Mouse (Mus musculus) forebrain, postnatal 0 days (tissue): ENCODE measurements around the gene Rnpepl1. TPM values are rescaled to one million over a fixed set of nuclear protein-coding genes. Genes with fewer than 3 reads are reported as not detected.

Experiments used
- ATAC-seq: fragments of 200-750 bp; cut with Nextera tagmentation; 2 replicates; pipeline ENCODE4 v1.8.0; 2017; ENCODE audit warnings: mild to moderate bottlenecking, moderate library complexity
- DNase-seq: peaks from one replicate; pipeline ENCODE4 v3.0.0-alpha.2; 2015
- H3K27ac ChIP-seq: fragments of 300-500 bp; sonication (generic); 2 replicates; pipeline ENCODE4 v1.5.1; 2014; ENCODE audit warnings: low read depth, mild to moderate bottlenecking, antibody characterized with exemption, low read length, moderate library complexity, mixed read lengths
- H3K27me3 ChIP-seq: fragments of 300-500 bp; sonication (generic); 2 replicates; pipeline ENCODE4 v1.6.1; 2014; ENCODE audit warnings: mild to moderate bottlenecking, low read length, mixed read lengths; ENCODE audit not compliant: insufficient read depth
- H3K36me3 ChIP-seq: fragments of 300-500 bp; sonication (generic); 2 replicates; pipeline ENCODE4 v1.6.1; 2014; ENCODE audit warnings: mild to moderate bottlenecking, moderate library complexity; ENCODE audit not compliant: insufficient read depth
- H3K4me1 ChIP-seq: fragments of 300-500 bp; sonication (generic); 2 replicates; pipeline ENCODE4 v1.6.1; 2014; ENCODE audit warnings: antibody characterized with exemption; ENCODE audit not compliant: insufficient read depth
- H3K4me2 ChIP-seq: fragments of 300-500 bp; sonication (generic); 2 replicates; pipeline ENCODE4 v1.6.1; 2014; ENCODE audit warnings: low read depth, mild to moderate bottlenecking, moderate library complexity
- H3K4me3 ChIP-seq: fragments of 300-500 bp; sonication (generic); 2 replicates; pipeline ENCODE4 v1.5.1; 2014; ENCODE audit warnings: low read depth, low read length, mixed read lengths
- H3K9ac ChIP-seq: fragments of 300-500 bp; sonication (generic); 2 replicates; pipeline ENCODE4 v1.6.1; 2014; ENCODE audit warnings: mild to moderate bottlenecking
- H3K9me3 ChIP-seq: fragments of 300-500 bp; sonication (generic); 2 replicates; pipeline ENCODE4 v1.6.1; 2016; ENCODE audit warnings: low read length
- CTCF ChIP-seq: sonication (generic); IDR thresholded peaks from 2 replicates; pipeline ENCODE4 v1.5.1; 2016; ENCODE audit warnings: antibody characterized with exemption, control low read depth, low read depth
- WGBS: fragments of 180-500 bp; shearing (Covaris S2); extraction: QIAGEN DNeasy Blood & Tissue Kit; methylation state at CpG from one replicate; pipeline ENCODE4 v1.1.7; 2014; 5-methylcytosine and 5-hydroxymethylcytosine counted together
- polyA plus RNA-seq: library from polyadenylated mRNA; unstranded; fragments of >200 nt; fragmentation: Nextera tagmentation; extraction: Ambion mirVana; gene quantifications from 2 replicates; pipeline ENCODE4 v1.2.1, GENCODE M21; 2015
- total RNA-seq: library from RNA; depleted of rRNA; stranded (reverse); fragments of >200 nt; gene quantifications from 2 replicates; pipeline ENCODE4 v1.2.3, GENCODE M21; 2014

Rnpepl1 gene
- total and polyA plus RNA-seq, 2 experiments from 2014 or later = 25.3 to 36.8 TPM

DNA sequence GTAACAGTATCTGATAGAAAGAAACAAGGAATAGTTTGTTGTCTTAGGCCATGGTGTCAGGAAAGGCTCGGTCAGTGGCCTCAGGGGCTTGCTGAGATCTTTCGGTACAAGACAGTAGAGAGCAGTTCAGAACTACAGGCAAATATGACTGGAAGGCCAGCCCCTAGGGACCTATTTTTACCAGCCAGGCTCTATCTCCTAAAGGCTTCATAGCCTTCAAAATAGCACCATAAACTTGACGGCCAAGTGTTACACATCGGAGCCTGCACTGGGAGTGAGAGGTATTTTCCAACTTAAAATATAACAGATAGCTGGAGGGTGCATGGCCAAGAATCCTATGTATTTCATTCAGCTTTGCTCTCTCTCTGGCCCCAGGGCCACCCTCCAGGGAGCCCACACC is 10.9 kb downstream of the Rnpepl1 start:
- H3K9me3 ChIP-seq = no peaks in the 10 kb centered on the region
- no peak for TF ChIP-seq CTCF

DNA sequence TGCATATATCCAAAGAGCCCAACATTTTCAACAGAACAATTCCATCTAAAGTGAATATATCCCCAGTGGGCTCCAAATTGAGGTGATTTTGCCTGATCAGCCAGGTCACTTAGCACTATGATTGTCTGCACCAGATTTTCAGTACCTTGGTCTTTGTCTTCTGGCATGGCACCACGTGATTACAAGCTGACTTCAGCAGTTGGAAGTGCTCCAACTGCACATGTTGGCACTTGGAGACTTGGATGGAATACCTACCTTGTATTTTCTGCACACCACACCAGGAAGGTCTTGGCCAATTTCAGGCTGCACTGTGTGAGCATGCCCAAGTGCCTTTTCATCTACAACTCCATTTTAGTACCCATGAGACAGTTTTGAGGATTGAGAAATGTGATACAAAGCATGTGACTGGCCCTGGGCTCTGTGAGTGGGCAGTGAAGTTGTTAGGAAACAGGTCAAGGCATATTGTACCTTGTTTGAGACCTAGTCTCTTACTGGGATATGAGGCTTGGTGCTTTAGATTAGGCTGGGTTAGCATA is 19.7 kb downstream of the Rnpepl1 start:
- H3K4me2 ChIP-seq = no peak overlapping the region
- no peak overlapping the region for H3K4me3 ChIP-seq
- no peak overlapping the region for H3K27ac ChIP-seq
- WGBS = 21% methylated on average over 1 of the region's 1 CpGs
- H3K36me3 ChIP-seq = no peaks in the 10 kb centered on the region
- TF ChIP-seq CTCF = no peak
- 0 out of 2 replicates have a peak, but pooled peaks cover 3% of the 10 kb centered on the region for H3K9me3 ChIP-seq
- H3K9ac ChIP-seq = no peak overlapping the region
- no peak for DNase-seq
- H3K4me1 ChIP-seq = peaks cover 7% of the 10 kb centered on the region
- ATAC-seq = no peak
- H3K27me3 ChIP-seq = 0 out of 2 replicates have a peak, but pooled peaks cover 5% of the 10 kb centered on the region

More for the DNA sequence above, 10.9 kb downstream of the Rnpepl1 start:
- H3K36me3 ChIP-seq = peaks cover 47% of the 10 kb centered on the region
- ATAC-seq (no peak), DNase-seq (no peak)
- H3K9ac ChIP-seq = no peak overlapping the region
- no peaks in the 10 kb centered on the region for H3K4me1 ChIP-seq
- no peaks in the 10 kb centered on the region for H3K27me3 ChIP-seq
- no peak overlapping the region for H3K27ac ChIP-seq
- no peak overlapping the region for H3K4me3 ChIP-seq
- no peak overlapping the region for H3K4me2 ChIP-seq
- 90% methylated on average over 4 of the region's 4 CpGs for WGBS

DNA sequence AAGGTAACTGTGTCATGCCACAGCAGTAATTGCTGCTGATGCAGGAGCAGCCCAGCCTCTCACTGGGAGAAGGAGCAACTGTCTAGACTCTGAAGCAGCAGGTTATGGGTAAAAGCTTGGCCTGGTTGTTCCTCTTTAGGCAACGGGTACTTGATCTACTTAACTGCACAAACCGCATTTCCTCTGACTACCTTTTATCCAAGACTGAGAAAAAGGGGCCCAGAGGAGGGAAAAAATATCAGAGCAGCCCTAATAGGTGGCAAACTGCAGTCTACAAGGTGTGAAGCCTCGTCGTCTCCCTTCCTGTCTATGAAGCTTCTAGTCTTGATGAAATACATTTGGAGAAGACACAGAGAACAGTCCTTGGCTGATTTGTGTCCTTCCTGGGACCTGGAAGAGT is 23.0 kb downstream of the Rnpepl1 start:
- no peak for DNase-seq
- H3K4me3 ChIP-seq = peak overlapping the region; percentile 62
- H3K4me1 ChIP-seq = peaks cover 21% of the 10 kb centered on the region
- peak overlapping the region; percentile 97 for H3K27ac ChIP-seq
- peaks cover 10% of the 10 kb centered on the region for H3K36me3 ChIP-seq
- 81% methylated on average over 4 of the region's 4 CpGs for WGBS
- no peak for TF ChIP-seq CTCF
- H3K9ac ChIP-seq = peak overlapping the region; percentile 70
- no peak for ATAC-seq
- no peaks in the 10 kb centered on the region for H3K9me3 ChIP-seq
- H3K27me3 ChIP-seq = 0 out of 2 replicates have a peak, but pooled peaks cover 1% of the 10 kb centered on the region
- H3K4me2 ChIP-seq = peak overlapping the region; percentile 77

DNA sequence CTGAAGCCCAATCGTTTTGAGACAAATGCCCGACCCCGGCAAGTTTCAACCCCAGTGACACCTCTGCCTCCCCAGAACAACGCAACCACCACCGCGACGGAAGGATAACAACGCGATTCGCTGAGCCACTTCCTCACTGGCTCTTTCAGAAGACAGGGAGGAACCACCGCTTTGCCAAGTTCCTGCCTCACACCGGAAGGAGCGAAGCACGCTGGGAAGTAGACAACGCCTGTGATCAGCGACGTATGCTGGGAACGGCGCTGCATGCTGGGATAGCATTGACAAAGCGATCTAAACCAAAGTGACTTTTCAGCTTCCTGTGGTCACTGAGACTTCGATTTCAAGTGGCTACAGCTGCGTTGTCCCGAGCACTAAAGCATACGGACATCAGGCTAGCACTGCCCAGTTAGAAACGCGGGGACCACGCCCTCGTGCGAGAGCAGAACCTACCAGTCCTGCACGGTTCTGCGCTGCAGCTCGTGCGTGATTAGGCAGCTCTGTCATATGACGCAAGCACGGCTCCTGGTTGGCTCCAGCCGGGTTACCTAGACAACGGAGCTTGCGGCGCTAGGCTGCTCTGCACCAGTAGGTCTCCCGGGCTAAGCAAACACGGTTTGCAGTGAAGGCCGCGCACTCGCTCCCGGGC is 23.7 kb downstream of the Rnpepl1 start, which contains the start of gene Capn10:
TSS of gene Capn10 (plus strand) at position 195 of the 646 bp plus-strand sequence.
- Histone ChIP-seq H3K9ac (peak within 1 kb of the TSS; percentile 70), H3K4me3 (peak within 1 kb of the TSS; percentile 62), H3K27me3 (no peaks in the 10 kb centered on the region), H3K9me3 (no peaks in the 10 kb centered on the region), H3K4me2 (peak within 1 kb of the TSS; percentile 77), H3K36me3 (peaks cover 15% of the 10 kb centered on the region), H3K27ac (peak within 1 kb of the TSS; percentile 97), H3K4me1 (peaks cover 21% of the 10 kb centered on the region)
- peak; percentile 38; the same call in 1 of the 2 replicates for TF ChIP-seq CTCF
- 1% methylated on average over 45 of the region's 45 CpGs for WGBS
- peak; percentile 99 for ATAC-seq
- DNase-seq = peak; percentile 99

DNA sequence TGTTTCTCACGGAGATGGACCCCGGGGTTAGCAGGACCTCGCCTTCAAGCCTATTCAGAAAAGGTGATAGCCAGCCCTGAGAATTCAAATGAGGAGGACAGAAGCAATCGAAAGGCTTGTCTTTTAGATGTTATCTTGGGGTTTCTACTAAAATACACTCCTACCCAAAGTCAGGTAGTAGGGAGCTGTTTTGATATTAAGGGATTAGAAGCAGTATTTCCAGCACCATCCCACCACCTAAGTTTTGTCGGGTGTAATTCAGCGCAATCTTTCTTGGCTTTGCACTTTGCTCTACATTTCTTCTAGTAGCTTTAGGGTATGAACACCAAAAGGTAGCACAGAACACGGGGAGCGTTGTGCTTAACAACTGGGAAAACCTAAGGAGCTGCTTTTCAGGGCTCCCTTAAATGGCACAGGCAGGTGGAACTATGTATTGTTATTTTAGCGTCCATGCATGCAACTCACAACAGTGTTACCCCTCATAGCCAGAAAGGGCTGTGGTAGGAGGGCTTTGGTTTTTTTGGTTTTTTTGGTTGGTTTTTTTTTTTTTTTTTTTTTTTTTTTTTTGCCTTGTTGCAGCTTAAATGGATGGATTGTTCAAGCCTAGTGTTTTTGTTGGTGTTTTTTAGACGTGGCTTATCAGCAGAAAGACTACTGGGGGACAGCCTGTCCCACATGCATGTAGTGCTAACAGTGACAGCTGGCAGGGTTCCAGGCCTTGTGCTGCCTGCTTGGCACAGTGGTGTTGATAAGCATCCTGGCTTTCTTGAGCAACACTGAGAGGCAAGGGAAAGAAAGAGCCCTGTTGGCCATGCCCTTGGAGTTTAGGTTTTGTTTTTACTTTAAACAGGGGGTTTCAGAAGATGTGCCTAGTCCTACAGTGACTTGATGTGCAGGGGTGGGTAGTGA is 24.7 kb downstream of the Rnpepl1 start:
- H3K4me2 ChIP-seq = peak overlapping the region; percentile 77
- H3K9ac ChIP-seq = peak overlapping the region; percentile 70
- peak overlapping the region; percentile 62 for H3K4me3 ChIP-seq
- peak overlapping the region; percentile 97 for H3K27ac ChIP-seq
- H3K9me3 ChIP-seq = no peaks in the 10 kb centered on the region
- H3K4me1 ChIP-seq = peaks cover 21% of the 10 kb centered on the region
- H3K36me3 ChIP-seq = peaks cover 25% of the 10 kb centered on the region
- TF ChIP-seq CTCF = no peak
- no peak for ATAC-seq
- H3K27me3 ChIP-seq = no peaks in the 10 kb centered on the region
- 8% methylated on average over 10 of the region's 10 CpGs for WGBS
- DNase-seq = peak; percentile 48

DNA sequence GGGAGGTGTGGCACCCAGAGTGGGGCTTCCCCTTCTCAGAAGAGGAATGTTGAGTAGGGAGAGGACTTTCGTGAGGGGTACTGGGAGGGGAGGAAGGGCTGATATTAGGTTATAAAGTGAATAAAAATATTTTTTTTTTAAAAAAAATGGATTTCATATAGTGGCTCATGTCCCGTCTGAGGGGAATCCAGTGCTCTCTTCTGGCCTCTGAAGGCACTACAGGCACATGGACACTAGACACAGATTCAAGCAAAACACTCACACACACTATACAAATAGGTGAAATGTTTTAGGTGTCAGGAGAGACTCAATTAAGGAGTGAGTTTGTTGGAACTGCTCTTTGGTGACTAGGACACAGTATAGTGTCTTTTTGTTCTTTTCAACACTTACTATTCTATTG is 25.4 kb downstream of the Rnpepl1 start:
- H3K4me2 ChIP-seq = peak overlapping the region; percentile 77
- WGBS = 47% methylated on average over 2 of the region's 2 CpGs
- no peaks in the 10 kb centered on the region for H3K9me3 ChIP-seq
- H3K36me3 ChIP-seq = peaks cover 31% of the 10 kb centered on the region
- H3K4me3 ChIP-seq = peak overlapping the region; percentile 62
- peak overlapping the region; percentile 70 for H3K9ac ChIP-seq
- peak; percentile 49 for TF ChIP-seq CTCF
- ATAC-seq (no peak), DNase-seq (no peak)
- H3K27me3 ChIP-seq = no peaks in the 10 kb centered on the region
- H3K27ac ChIP-seq = peak overlapping the region; percentile 35; the same call in 1 of the 2 replicates
- H3K4me1 ChIP-seq = peaks cover 21% of the 10 kb centered on the region
